Mouse (Mus musculus) urinary bladder, postnatal 36 days (tissue): ENCODE results near the gene Nell1.

Experiments
- DNase-seq, 2 experiments: peaks; one replicate each; pipeline ENCODE4 v3.0.0; 2022; ENCODE audit warnings: low spot score in 2 of 2, mixed read lengths in 1 of 2

Nell1 gene

DNA sequence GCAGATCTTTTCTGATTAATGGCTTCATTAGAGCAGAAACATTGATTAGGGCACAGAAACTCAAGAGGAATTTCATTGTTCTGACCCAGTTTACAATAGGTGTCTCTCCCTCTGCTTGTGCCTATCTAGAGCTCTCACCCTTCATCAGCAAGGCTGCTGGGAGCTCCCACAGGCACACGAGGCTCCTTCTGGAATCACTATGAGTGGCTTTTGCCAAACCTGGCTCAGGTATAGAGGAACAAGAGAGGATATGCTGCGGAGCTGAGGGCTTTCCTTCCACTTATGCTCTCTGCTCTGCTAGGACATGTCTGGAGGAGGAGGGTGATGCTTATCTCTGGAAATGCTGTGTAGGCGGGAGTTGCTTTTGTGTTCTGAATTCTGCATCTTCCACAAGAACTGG is 285.4 kb downstream of the Nell1 start:
- no peak for DNase-seq

DNA sequence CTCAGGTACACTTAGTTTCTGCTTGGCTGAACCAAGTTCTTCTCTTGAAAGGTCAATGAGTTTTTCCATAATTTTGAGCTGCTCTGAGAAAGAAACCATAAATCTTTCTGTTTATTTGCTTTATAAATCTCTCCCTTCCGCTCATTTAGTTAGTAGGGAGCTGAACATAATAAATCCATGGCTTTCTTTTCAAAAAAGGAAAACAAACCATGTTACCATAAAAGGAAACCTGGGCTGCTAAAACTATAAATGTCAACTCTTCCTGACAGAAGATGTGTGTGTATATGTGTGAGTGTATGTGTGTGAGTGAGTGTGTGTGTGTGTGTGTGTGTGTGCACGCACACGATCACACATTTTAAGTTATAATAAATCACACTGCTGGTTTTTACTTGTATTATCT is 320.8 kb downstream of the Nell1 start:
- DNase-seq, result no peak

GRCm38 (mm10) chr7:50338226-50338625 is 363.6 kb downstream of the Nell1 start:
- DNase-seq, result no peak

DNA sequence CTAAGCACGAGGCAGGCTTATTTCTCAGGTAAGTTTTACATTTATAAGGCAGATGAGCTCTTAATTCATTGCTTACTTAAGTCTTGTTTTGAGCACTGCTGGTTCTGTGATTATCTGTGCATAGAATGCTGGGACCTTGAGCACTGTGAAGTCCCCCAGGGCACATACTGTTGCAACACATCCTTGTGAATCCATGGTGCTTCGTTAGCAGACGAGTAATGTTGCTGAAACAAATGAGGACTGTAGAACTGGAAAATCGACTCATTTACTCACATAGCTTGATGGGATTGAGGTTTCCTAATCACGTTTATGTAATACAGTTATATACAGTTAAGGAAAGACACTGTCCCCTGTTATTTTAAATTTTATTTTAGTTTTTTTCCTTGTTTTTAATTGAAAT is 364.1 kb downstream of the Nell1 start:
- no peak for DNase-seq

DNA sequence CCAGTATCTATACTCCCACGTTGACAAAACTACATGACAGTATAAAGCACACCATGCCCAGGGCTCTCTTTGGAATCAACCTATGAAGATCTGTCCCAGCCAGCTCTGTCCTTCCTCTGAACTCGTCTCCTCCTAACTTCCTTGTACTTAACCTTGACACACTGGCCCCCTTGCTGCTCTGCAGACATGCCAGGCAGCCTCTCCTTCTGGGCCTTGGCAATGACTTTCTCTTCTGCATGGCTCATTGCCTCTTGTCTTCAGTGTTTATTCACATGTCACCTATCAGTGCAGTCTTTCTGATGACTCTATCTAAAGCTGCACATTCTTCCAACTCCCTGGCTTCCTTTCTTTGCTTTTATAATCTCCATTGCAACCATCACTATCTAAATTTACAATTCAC is 376.9 kb downstream of the Nell1 start:
- DNase-seq, result no peak

DNA sequence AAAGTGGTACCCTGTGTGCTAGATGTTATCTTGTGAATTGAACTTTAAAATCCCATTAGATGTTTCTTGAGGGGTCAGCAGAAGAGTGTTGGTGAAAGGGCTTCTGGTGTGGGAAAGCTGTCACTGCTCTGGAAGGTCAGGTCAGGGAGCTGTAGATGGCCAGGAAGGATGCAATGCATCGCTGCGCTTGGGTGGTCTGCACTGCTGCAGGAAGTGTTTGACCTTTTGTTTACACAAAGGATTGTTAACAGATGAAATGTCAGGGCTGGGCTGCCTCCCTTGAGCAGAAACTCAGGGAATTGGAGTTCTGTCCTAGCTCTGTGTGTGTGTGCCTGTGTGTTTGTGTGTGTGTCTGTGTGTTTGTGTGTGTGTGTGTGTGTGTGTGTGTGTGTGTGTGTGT is 382.5 kb downstream of the Nell1 start:
- no peak for DNase-seq

DNA sequence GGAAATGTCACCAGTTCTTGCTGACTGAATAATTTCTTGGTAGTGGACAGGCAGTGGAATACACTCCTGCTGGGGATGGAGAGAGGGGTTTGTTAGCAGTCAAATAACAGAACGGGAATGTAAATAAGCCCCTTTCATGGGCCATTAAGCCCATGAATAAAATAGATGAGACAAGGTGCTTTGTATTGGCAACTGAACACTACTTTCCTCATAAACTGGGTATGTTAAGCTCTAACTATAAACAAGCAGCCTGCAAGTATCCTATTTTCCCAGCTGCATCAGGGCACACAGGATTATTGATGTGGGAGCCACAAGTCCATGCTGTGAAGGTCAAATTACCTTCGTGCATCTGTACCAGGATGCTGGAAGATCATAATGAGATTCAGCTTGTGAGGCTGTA is 387.4 kb downstream of the Nell1 start:
- DNase-seq, result no peak

GRCm38 (mm10) chr7:50374876-50375275 is 400.2 kb downstream of the Nell1 start:
- DNase-seq, result no peak

GRCm38 (mm10) chr7:50410421-50410820 is 435.8 kb downstream of the Nell1 start:
- DNase-seq, result no peak

- DNase-seq, result no peak
These were observed 445.3 kb downstream of the Nell1 start for GRCm38 (mm10) chr7:50419976-50420375.

DNA sequence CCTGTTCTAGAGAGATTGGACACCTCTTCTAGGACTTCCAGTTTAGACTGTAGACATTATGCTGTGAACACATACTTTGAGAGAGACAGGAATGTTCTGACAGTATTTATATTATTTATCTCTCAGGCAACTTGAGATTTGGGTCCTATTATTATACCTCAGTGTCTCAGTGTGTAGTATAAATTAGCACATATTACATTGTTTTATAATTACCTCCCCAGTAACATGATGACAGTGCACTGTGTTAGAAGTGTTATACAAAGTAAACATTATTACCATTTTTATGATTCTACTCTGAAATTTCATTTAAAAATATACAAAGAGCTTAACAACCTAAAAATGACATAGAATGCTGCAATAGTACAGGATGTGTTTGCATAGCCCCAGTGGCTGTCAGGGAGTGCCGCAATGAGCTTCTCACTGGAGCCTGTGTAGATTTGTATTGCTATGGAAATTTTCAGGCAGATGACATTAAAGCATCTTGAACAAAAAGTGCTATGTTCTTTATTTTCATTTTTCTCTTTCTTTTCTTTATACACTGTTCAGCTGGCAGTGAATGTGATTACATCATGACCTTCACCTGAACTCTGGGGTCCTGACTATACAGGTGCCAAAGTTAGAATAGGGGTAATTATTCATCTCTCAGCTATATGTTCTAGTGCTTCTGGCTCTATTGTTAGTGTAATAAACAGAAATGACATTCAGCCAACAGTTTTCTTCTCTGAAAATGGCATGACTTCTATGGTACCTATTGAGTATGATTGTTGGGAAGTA is 447.9 kb downstream of the Nell1 start:
- DNase-seq, result no peak

DNA sequence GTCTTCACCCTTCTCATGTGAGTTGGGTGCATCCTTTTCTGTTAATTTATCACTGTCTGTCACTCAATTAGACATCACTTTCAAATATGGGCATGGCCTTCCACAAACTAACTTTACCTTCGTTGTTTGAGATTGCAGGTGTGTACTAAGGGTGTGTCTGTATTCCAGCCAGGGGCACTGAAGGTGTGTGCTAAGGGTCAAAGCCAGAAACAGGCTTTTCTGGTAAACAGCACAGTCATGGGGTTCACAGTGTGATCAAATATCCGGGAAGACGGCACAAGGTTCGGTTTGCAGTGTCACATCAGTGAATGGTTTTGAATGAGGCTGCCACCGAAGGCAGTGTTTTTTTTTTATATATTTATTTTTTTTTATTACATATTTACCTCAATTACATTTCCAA is 455.1 kb downstream of the Nell1 start:
- peak; percentile 2 to 6 for DNase-seq

DNA sequence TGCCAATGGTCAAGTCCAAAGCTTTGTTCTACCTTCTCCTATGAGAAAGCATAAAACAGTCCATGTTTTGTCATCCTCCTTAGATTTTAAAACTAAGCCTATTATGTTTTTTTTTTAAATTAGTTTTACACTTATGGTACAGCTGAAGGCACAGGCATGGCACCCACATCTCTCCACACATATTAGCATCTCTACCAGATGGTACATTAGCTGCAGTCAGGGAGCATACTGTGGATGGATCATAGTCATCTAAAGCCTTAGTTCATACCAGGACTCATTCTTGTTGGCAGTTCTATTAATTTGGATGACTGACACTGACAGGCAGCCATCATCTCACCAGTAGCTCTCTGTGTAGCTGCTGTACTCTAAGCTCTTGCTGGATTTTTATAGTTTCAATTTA is 466.6 kb downstream of the Nell1 start:
- DNase-seq, result no peak

GRCm38 (mm10) chr7:50447316-50447715 is 472.7 kb downstream of the Nell1 start:
- no peak for DNase-seq

DNA sequence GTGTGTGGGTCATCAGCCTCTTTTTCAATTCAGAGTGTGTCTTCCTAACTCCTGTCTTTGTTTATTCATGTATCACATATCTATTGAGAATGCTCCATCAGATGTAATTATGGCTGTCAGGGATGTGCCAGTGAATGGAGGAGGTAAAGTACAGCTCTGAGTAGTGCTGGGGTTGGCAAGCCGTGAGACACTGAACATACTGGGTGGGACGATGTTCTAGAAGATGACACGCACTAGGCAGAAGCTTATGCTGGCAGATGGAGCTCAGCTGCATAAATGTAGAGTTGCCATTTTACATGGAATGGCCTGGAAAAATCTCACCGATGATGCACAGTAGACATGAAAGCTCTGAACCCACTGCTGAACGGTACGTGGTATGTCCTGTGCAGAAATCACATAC is 493.1 kb downstream of the Nell1 start:
- DNase-seq, result no peak

DNA sequence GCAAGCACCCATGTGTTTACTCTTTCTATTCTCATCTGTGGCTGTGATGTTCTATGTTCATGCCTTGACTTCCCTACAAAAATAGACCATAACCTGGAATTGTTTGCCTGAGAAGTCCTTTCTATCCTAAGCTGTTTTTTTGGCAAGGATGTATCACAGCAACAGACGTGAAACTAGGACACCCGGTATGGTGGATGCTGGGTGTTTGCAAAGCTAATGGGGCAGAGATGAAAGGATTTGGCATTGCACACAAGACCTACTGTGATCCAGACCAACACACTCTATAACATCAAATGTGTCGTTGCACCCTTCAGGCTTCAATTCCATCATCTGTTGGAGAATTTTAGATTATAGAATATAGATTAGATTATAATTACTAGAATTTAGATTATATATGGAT is 495.9 kb downstream of the Nell1 start:
- DNase-seq, result no peak

GRCm38 (mm10) chr7:50482011-50482410 is 507.3 kb downstream of the Nell1 start:
- no peak for DNase-seq

GRCm38 (mm10) chr7:50485304-50485703 is 510.6 kb downstream of the Nell1 start:
- DNase-seq, result peak; percentile 6 to 10

GRCm38 (mm10) chr7:50486884-50487420 is 512.3 kb downstream of the Nell1 start:
- no peak for DNase-seq

GRCm38 (mm10) chr7:50501562-50501961 is 526.9 kb downstream of the Nell1 start:
- DNase-seq, result no peak

GRCm38 (mm10) chr7:50507047-50507446 is 532.4 kb downstream of the Nell1 start:
- DNase-seq, result no peak

GRCm38 (mm10) chr7:50514830-50515229 is 540.2 kb downstream of the Nell1 start:
- no peak for DNase-seq

GRCm38 (mm10) chr7:50516681-50517080 is 542.0 kb downstream of the Nell1 start:
- no peak for DNase-seq

- no peak for DNase-seq
These were observed 568.7 kb downstream of the Nell1 start for GRCm38 (mm10) chr7:50543373-50543772.
